Mouse (Mus musculus): Measurements from ENCODE around the gene Fbn1. TPM values are rescaled to one million over a fixed set of nuclear protein-coding genes. Genes with fewer than 3 reads are reported as not detected.
A peak's percentile ranks its signal among the peaks of the same experiment; 100 is the strongest.

Gene Fbn1
- total and polyA plus RNA-seq, 2 experiments from 2014 or later = 12.7 to 127 TPM

GRCm38 (mm10) chr2:125447274-125447898, 60.4 kb downstream of the Fbn1 start:
- Histone ChIP-seq H3K27me3 (ENCODE audit: control insufficient read depth, insufficient read depth, low read length) (no peaks in the 10 kb centered on the region), H3K9ac (replicated peaks; ENCODE audit: low read depth, low read length) (no peak overlapping the region), H3K4me2 (ENCODE audit: low read depth, low read length) (no peak overlapping the region), H3K4me3 (ENCODE audit: low read depth, low read length) (no peak overlapping the region), H3K27ac (ENCODE audit: low read depth) (no peak overlapping the region), H3K9me3 (replicated peaks; ENCODE audit: control insufficient read depth, low read length) (no peaks in the 10 kb centered on the region), H3K4me1 (ENCODE audit: control insufficient read depth, insufficient read depth) (0 out of 2 replicates have a peak, but pooled peaks cover 4% of the 10 kb centered on the region), H3K36me3 (replicated peaks; ENCODE audit: control insufficient read depth, insufficient read depth, low read length) (no peaks in the 10 kb centered on the region)
- 91% methylated on average over 9 of the region's 9 CpGs for WGBS
- ATAC-seq (ENCODE audit: insufficient read depth, low read depth) (no peak), DNase-seq (ENCODE audit: low spot score) (no peak)
- no peak for TF ChIP-seq EP300 (IDR thresholded peaks at IDR 0.05; ENCODE audit: low read depth)
- no peak for TF ChIP-seq CTCF (IDR thresholded peaks at IDR 0.05; ENCODE audit: low read depth)

GRCm38 (mm10) chr2:125438381-125438780, 69.4 kb downstream of the Fbn1 start:
- Histone ChIP-seq H3K27me3 (ENCODE audit: control insufficient read depth, insufficient read depth, low read length) (no peaks in the 10 kb centered on the region), H3K4me2 (ENCODE audit: low read depth, low read length) (no peak overlapping the region), H3K9ac (replicated peaks; ENCODE audit: low read depth, low read length) (no peak overlapping the region), H3K9me3 (replicated peaks; ENCODE audit: control insufficient read depth, low read length) (no peaks in the 10 kb centered on the region), H3K27ac (ENCODE audit: low read depth) (no peak overlapping the region), H3K4me1 (ENCODE audit: control insufficient read depth, insufficient read depth) (no peaks in the 10 kb centered on the region), H3K4me3 (ENCODE audit: low read depth, low read length) (no peak overlapping the region), H3K36me3 (replicated peaks; ENCODE audit: control insufficient read depth, insufficient read depth, low read length) (no peaks in the 10 kb centered on the region; the same call in 1 of the 2 replicates)
- TF ChIP-seq EP300 (IDR thresholded peaks at IDR 0.05; ENCODE audit: low read depth) (no peak), CTCF (IDR thresholded peaks at IDR 0.05; ENCODE audit: low read depth) (no peak)
- ATAC-seq (ENCODE audit: insufficient read depth, low read depth) = no peak
- 61% methylated on average over 8 of the region's 8 CpGs for WGBS
- no peak for DNase-seq (ENCODE audit: low spot score)

GRCm38 (mm10) chr2:125436240-125436639, 71.6 kb downstream of the Fbn1 start:
- WGBS = 75% methylated on average over 7 of the region's 7 CpGs
- Histone ChIP-seq H3K9ac (replicated peaks; ENCODE audit: low read depth, low read length) (no peak overlapping the region), H3K9me3 (replicated peaks; ENCODE audit: control insufficient read depth, low read length) (no peaks in the 10 kb centered on the region), H3K27ac (ENCODE audit: low read depth) (no peak overlapping the region), H3K4me3 (ENCODE audit: low read depth, low read length) (no peak overlapping the region), H3K4me1 (ENCODE audit: control insufficient read depth, insufficient read depth) (no peaks in the 10 kb centered on the region; the same call in 1 of the 2 replicates), H3K4me2 (ENCODE audit: low read depth, low read length) (no peak overlapping the region), H3K36me3 (replicated peaks; ENCODE audit: control insufficient read depth, insufficient read depth, low read length) (no peaks in the 10 kb centered on the region; the same call in 1 of the 2 replicates), H3K27me3 (ENCODE audit: control insufficient read depth, insufficient read depth, low read length) (no peaks in the 10 kb centered on the region)
- no peak for ATAC-seq (ENCODE audit: insufficient read depth, low read depth)
- TF ChIP-seq CTCF (IDR thresholded peaks at IDR 0.05; ENCODE audit: low read depth) (no peak), EP300 (IDR thresholded peaks at IDR 0.05; ENCODE audit: low read depth) (no peak)
- DNase-seq (ENCODE audit: low spot score) = no peak

GRCm38 (mm10) chr2:125433524-125433923, 74.3 kb downstream of the Fbn1 start:
- Histone ChIP-seq H3K9ac (replicated peaks; ENCODE audit: low read depth, low read length) (no peak overlapping the region), H3K27ac (ENCODE audit: low read depth) (peak overlapping the region; percentile 63), H3K27me3 (ENCODE audit: control insufficient read depth, insufficient read depth, low read length) (no peaks in the 10 kb centered on the region), H3K4me2 (ENCODE audit: low read depth, low read length) (no peak overlapping the region), H3K4me3 (ENCODE audit: low read depth, low read length) (no peak overlapping the region), H3K9me3 (replicated peaks; ENCODE audit: control insufficient read depth, low read length) (no peaks in the 10 kb centered on the region), H3K36me3 (replicated peaks; ENCODE audit: control insufficient read depth, insufficient read depth, low read length) (no peaks in the 10 kb centered on the region; the same call in 1 of the 2 replicates), H3K4me1 (ENCODE audit: control insufficient read depth, insufficient read depth) (peaks cover 6% of the 10 kb centered on the region)
- no peak for TF ChIP-seq EP300 (IDR thresholded peaks at IDR 0.05; ENCODE audit: low read depth)
- no peak for TF ChIP-seq CTCF (IDR thresholded peaks at IDR 0.05; ENCODE audit: low read depth)
- ATAC-seq (ENCODE audit: insufficient read depth, low read depth) (no peak), DNase-seq (ENCODE audit: low spot score) (no peak)
- WGBS = 46% methylated on average over 6 of the region's 6 CpGs

- H3K9me3 ChIP-seq (replicated peaks; ENCODE audit: control insufficient read depth, low read length) = no peaks in the 10 kb centered on the region
- no peak overlapping the region for H3K4me2 ChIP-seq (ENCODE audit: low read depth, low read length)
- no peaks in the 10 kb centered on the region; the same call in 1 of the 2 replicates for H3K36me3 ChIP-seq (replicated peaks; ENCODE audit: control insufficient read depth, insufficient read depth, low read length)
- DNase-seq (ENCODE audit: low spot score) = no peak
- peaks cover 6% of the 10 kb centered on the region for H3K4me1 ChIP-seq (ENCODE audit: control insufficient read depth, insufficient read depth)
- no peak overlapping the region for H3K4me3 ChIP-seq (ENCODE audit: low read depth, low read length)
- TF ChIP-seq CTCF (IDR thresholded peaks at IDR 0.05; ENCODE audit: low read depth) (no peak), EP300 (IDR thresholded peaks at IDR 0.05; ENCODE audit: low read depth) (no peak)
- H3K27me3 ChIP-seq (ENCODE audit: control insufficient read depth, insufficient read depth, low read length) = no peaks in the 10 kb centered on the region
- WGBS = 61% methylated on average over 6 of the region's 6 CpGs
- no peak overlapping the region for H3K9ac ChIP-seq (replicated peaks; ENCODE audit: low read depth, low read length)
- H3K27ac ChIP-seq (ENCODE audit: low read depth) = no peak overlapping the region
- ATAC-seq (ENCODE audit: insufficient read depth, low read depth) = no peak
Observed at GRCm38 (mm10) chr2:125431491-125431890, 76.3 kb downstream of the Fbn1 start.
